Mouse (Mus musculus) cerebellum, adult 11-12 months (tissue): ENCODE results near the gene Tead4.
"Not testable (repeated sequence)": the region's sequence is repeated elsewhere in the genome, so short reads cannot be mapped to it uniquely, and the experiment has no call there.

Source experiments
- DNase-seq: peaks from one replicate; pipeline ENCODE4 v3.0.0; 2022

The Tead4 gene

DNA sequence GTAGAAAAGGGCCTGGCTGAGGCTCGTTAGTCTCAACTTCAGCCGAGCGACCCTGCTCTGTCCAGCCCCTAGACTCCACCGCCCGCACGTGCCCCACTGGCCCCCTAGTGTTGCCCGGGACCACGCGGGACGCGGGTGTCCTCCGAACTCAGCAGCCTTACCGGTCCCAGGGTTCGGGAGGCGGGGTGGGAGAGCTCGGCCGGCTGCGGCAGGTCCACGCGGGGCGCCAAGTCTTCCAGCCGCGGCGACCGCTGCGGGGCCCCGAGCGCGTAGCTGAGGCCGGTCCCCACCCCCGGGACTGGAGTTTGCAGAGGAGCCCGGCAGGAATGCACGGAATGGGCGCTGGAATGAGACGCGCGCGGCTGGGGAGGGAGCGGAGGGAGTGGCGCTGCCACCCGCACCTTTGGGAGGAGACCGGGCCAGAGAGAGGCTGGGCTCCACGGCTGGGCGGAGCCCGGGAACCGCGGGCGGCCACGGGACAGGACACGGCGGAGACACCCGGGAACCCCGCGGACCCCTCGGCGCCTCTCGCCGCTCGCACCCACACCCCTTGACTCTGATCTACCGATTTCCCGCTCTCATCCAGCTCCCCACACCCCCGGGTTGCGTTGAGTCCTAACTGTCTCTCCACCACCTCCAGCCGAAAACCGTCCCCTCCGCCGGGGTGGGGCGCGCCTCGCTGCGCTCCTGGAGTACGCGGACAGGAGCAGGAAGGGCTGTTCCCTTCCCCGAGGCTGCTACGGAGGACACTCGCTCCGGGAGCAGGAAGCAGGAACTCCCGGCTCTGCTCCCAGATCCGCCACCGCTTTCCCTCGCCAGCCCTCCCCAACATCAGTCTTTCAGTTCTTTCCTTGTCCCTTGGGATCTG lies at the start of gene Tead4:
Gene Tead4, minus strand, starts transcription at position 690 of the 868 bp plus-strand sequence.
- DNase-seq = peak; percentile 78

DNA sequence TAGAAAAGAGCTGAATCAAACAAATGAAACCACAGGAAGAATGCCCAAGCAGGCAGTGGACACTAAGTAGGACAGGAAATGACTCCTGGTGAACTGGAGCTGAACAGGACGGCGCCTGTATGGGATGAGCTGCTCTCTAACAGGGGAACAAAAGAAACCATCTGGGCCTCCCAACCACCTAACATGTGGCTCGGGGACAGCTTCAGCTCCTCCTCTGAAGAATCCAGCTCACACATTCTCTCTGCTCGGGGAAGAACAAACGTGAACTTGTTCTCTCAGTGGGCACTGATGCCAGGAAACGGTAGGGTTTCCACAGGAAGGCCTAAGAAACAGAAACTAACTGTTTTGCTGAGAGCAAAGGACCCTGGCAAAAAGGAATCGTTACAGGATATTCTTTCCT lies 49.1 kb upstream of the Tead4 start:
- DNase-seq = peak; percentile 43

DNA sequence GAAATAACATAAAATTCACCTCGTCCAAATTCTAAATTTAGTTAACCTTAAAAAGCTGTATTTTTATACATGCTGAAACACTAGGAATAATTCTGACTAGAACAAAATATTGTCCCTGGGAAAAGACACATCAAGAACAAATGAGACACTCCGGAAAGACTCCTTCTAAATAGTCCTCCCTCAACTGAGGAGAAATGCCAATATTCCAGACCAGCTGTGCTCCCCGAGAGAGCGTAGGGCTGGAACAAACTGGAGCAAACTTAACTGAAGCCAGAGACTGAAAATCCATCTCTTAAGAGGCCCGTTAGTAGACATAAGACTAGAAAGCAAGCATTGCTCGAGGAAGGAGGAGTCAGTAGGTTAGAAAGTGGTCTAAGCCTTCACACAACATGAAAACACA lies 46.2 kb upstream of the Tead4 start:
- DNase-seq = no peak

DNA sequence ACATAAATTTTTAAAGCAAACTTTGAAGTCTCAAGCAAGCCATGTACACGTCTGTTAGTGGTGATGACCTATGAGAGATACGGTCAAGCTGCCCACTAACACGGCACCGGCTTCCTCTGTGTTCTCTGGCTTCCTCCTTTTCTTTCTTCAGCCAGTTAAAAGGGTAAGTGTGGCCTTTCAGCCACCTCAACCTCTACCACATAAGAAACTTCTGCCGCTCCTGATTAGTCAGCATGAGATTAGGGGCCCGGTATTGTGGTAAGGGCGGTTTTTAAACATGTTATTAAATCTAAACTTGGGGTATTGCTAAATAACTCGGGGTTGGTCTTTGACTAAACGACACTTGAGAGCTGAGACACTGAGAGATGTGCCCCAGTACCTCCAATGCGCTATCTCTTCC lies 45.0 kb upstream of the Tead4 start:
- no peak for DNase-seq

DNA sequence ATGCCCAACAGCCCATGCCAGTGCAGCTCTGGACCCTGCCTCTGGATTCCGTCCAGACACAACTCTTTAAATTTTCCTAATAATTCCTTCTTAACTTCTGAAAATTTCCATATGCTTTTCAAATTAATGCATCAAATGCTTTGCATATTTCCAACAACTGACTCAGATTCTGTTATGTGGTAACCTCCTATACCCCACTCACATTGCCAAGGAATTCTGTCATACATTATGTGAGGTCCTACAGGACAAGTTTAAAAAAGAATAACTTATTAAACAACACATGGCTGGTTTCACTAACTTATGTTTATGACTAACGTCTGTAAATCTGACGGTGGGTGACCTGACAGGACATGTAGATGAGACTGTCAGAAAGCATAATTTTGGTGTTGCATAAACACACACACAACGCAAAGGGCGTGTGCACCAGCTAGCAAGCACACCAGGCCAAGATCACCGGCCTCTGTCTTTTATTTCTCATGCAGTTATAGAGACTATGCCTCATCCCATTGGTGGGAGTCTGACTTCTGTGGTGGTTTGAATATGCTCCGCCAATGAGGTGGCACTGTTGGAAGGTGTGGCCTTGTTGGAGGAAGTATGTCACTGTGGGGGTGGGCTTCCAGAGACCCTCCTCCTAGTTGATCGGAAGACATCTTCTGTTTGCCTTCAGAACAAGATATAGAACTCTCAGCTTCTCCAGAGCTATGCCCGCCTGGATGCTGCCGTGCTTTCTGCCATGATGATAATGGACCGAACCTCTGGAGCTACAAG lies 41.5 kb upstream of the Tead4 start:
- DNase-seq = no peak

DNA sequence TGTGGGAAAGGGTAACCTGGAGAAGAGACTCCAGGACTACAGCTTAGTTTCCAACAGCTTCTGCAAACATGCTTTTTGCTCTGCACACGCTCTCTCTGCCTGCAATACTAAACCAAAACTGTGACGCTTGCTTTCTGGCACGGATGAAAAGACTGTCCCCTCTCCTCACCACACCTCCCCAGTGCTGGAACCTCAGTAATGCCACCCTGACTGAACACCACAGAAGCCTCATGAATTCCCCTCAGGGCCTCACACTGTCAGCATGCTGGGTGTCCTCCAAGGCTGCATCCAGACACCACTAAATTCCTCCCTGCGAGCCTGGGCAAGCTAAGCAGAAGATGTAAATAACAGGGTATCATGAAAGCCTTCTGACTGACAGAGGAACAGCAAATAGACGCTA lies 38.3 kb upstream of the Tead4 start:
- DNase-seq = no peak

DNA sequence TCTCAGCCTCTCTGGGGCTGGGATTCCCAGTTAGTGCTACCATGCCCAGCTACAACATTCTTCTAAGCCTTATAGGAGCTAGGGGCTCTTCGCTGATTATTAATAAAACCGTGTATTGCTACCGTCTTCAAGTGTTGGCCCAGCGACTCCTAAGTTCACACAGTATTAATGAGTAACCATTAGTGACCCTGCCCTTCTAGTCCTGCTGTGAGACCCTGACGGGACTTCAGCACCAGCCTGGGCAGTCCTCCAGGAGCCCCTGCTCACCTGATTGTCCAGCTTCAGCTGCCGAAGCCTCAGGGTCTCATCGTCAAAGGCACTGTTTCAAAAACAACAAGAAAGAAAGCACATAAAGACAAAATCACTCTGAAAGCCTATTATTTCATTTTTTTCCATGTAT lies 36.8 kb upstream of the Tead4 start:
- no peak for DNase-seq

DNA sequence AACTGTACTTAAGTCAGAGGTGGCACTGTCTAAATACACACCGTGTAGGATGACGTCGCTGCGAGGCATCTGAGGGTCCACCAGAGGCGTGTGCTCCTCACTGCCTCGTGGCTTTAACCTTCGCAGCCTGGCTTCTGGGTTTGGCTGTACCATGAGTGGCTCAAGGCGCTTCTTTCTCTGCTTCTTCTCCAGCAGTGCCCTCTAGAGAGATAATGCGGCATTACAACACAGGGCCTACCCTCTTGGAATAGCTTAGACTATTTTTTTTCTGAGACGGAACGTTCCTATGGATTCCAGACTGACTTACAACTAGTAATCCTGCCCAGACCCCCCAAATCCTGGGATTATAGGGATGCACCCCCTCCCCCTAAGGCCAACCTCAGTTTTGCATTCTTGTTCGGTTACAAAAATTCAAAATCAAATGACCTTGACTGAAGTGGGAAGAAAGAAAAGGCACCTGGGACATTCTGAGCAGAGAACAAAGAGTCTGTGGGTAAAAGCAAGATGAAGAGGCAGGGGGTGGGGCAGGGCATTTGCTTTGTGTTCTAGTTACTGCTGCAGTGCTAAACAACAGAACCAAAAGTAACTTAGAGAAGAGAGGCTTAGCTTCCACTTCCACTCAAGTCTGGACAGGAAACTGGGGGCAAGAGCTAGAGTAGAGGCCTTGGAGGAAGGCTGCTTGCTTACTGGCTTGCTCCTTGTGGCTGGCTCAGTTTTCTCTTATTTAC lies 33.9 kb upstream of the Tead4 start:
- peak; percentile 59 for DNase-seq

DNA sequence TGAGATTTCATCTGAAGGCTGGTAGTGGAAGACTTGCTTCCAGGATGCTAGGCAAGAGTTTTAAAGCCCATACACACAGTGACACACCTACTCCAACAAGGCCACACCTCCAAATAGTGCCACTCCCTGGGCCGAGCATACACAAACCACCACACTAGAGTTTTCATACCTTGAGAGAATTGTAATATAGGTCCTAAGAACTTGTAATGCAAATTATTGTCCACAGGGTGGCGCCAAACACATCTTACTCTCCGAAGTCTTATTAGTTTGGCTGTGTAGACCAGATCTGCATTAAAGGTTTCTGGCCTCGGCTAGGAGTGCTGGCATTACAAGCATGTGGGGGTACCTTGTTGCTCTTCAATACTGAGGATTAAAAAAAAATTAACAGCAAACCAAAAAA lies 17.7 kb upstream of the Tead4 start:
- peak; percentile 48 for DNase-seq

DNA sequence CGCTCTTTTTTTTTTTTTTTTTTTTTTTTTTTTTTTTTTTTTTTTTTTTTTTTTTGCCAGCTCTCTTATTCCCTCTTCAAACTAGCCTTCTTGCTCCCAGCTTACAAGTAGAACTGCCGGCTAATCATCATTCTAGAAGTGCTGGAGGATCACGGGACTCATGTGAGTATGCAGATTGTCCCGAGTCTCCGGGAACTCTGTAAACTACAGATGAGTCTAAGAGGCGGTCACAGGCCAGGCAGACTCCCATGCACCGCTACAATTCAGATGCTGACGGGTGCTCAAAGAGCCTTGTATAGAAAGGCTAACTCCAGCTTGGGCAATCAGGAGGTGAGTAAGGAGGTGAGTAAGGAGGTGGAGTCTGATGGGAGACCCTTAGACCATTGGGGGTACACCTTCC lies 15.0 kb upstream of the Tead4 start:
- DNase-seq = no peak

DNA sequence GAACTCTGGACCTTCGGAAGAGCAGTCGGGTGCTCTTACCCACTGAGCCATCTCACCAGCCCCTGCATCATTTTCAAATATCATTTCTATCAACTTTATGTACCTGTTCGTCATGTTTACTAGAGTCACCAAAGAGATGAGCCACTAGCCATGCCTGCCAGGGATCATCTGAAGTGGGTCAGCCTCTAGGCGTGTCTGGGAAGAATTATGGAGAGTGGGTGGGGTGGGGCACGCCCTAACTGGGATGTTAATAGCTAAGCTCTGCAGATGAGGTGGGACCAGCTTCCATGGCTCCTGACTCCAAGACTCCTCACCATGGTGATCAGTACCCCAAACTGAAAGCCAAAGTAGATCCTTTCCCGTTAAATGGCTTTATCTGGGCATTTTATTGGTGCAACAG lies 14.2 kb upstream of the Tead4 start:
- no peak for DNase-seq

DNA sequence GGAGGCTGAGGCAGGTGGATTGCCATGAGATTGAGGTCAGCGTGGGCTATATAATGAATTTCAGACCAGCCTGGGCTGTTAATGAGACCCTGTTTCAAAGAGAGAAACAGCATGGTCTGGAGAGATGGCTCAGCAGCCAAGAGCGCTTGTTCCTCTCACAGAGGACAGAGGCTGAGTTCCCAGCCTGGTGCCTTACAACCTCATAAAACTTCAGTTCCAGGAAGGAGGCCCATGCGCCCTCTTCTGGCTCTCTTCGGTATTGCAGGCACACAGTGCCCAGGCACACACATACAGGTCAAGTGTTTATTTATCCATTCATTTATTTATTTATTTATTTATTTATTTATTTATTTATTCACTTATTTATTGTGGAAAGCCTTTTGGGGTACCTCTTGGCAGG lies 7.7 kb upstream of the Tead4 start:
- peak; percentile 47 for DNase-seq

DNA sequence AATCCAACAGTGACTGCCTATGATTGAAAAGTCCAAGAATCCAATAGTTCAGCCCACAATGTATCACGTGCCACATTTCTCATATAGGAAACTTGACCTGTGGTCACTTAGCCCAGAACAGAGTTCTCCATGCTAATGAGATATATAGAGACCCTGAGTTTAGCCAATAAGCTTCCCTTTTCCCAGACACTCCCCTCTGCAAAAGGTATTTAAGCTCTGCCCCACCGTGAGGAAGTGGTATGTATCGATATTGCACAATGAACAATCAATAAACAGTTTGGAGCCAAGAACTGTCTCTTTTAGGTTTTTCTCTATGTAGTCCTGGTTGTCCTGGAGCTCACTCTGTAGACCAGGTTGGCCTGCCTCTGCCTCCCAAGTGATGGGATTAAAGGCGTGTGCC lies 4.2 kb upstream of the Tead4 start:
- DNase-seq = no peak

DNA sequence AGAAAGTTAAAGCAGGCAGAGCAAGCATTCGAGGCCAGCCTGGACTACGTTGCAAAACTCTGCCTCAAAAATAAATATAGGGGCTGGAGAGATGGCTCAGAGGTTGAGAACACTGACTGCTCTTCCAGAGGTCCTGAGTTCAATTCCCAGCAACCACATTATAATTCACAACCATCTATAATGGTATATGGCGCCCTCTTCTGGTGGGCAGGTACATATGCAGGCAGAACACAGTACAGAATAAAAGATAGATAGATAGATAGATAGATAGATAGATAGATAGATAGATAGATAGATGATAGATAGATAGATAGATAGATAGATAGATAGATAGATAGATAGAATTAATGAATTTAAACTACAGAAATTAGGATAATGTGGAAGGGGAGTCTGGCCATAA lies 2.0 kb upstream of the Tead4 start:
- DNase-seq = not testable (repeated sequence)

DNA sequence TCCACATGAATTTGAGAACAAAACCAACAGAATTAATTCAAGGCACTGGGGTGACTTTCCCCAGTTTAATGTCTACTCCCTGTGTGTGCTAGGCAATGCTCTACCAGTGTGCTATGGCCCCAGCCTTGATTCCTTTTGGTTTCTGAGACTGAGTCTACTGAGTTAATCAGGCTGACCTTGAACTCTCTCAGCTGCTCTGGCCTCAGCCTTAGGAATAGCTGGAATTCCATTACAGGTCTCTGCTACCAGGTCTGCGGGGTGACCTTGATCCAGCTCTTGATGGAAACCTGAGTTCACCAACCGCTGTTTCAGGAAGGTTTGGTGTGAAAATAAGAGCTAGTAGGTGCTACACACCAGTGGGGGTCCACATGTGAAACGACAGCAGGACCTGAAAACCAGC lies 1.3 kb upstream of the Tead4 start:
- no peak for DNase-seq

DNA sequence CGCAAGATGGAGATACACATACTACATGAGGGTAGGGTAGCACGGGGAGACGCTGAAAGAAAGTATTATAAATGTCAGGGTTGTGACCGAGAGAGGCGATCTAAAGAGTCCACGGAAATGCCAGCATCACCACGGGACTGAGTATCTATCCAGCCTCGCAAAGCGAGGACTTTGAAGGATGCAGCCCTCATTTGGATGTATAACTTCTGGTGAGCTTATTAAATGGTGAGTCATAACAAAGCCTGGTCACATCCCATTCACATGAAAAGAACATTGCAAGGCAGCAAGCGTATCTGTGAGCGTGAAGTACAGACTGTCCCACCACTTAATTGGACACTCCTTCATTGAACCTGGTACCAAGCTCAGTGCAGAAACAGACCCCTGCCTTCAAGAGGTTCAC lies 835 bp upstream of the Tead4 start:
- no peak for DNase-seq

DNA sequence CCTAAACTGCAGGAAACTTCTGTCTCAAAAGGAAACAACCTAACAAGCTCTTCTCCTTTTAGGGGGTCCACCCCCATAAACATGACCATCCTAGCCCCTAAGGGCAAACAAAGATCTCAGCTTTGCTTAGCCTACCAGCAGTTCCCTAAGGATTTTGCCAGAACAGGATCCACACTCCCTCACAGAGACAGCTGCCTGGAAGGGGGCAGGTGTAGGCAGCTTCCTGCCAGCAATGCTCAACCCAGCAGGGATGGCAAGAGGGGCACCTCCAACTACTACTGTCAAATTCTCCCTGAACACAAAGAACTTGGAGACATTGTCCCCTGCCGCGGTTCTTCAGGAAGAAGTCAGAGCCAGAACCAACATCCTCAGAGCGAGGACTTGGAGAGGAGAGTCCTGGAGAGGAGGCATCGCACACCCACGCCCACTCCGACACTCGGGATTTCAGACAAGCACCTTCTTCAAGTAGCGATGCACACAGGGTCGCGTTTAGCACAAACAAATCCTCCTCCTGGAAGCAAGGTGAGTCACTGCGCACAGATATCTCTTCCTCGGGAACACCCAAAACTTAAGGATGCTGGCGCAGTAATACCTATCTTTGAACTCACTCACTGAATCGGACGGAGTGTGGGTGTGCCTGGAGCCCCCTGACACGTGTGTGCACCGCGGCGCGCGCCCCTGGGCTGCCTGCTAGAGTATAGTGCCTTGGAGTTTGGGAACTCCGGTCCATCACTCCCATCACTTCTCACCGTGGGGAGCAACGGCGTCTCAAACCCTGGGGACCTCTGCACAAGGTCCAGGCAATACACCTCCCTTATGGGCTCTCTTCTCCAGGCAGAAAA lies 1.1 kb downstream of the Tead4 start:
- peak; percentile 50 for DNase-seq

DNA sequence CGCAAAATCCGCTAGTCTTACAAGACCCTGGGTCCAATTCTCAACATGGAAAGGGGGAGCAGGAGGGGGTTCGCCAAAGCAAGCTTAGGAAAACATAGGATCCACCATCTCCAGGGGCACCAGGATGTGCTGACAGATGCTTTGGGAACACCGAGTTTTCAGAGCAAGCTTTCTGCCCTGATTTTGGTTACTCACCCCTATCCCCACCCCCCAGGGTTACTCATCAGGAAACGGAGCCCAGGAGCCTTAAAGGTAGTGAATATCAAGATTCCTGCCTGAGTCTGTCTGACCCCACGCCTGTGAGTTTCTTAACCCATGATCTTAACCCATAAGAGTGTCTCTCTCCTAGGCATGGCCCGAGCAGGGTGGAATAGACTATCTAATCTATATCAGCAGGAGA lies 2.4 kb downstream of the Tead4 start:
- no peak for DNase-seq

DNA sequence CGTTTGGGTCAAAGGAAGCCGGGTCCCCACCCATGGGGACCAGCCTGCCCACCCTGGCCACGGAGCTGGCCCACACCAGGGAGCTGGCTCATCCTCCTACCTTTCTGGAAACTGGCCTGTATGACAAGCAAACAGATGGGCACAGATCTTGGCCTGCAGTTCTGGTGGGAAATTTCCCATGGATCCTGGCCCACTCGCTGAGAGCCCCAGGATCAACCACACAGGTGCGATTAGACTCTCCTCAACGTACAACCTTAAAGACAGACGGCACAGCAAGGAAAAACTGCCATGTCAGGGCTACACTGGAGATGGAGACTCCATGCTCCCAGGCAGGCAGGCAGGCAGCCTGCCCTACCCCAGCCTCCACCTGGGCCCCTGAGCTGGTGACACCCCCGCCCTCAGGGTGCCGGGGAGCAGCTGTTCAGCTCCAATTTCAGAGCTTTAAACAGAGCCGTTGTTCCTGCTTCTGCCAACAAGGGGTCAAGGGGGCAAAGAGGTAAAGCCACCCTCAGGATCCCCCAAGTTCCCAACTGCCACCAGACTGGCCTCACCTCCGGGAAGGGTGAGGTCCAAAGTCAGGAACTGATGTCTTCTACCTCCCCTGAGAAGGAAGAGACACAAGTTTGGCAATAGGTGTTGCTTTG lies 3.8 kb downstream of the Tead4 start:
- peak; percentile 93 for DNase-seq

DNA sequence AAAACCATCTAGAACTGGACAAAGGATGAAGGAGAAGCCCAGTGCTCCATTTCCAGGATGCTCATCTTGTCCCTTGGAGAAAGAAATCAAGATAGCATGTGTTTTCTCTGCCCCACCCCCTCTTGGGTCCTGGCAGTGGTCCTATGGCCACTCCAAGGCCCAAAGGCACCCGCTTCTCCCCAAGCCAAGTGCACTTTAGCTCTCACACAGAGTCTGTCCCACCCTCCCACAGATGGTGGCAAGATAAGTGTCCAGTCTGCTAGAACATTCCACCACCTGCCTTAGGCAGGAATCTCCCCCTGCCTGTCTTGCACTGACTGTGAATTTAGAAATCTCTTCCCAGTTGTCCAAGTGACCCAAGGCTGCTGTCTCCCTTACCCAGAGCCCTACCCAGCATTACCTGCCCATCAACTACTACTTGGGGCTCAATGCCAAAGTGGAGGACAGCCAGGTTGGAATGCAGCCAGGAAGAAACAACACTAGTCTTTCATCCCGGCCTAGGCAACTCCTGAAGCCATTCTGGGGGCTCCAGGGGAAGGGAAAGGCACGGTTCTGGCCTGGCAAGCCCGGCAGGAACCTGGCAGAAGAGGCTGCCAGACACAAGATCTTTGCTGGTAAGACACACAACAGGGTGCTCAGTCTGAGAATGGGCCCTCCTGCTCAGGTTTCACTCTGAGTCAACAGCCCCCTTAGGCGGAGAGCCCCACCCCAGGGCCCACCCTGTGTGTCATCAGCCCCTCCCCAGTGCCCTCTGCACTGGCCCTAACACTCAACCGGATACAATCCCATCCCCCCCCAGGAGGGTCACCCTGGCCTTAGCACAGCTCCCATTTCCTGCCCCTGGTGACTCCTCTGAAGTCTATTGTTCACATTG lies 4.5 kb downstream of the Tead4 start:
- peak; percentile 90 for DNase-seq

DNA sequence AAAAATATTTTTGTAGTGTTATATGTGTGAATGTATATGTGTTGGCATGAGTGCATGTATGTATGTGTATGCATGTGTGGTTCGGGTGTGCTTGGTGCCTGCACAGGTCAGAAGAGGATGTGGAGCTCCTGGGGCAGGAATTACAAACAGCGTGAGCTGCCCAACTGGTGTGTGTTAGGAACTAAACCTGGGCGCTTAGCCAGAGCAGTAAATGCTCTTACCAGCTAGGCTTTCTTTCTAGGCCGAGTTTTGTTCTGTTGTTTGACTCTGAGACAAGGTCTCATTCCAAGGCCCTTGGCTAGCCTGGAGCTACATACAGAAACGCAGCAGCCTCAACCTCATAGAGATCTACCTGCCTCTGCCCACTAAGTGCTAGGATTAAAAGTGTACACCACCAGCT lies 9.3 kb downstream of the Tead4 start:
- DNase-seq = peak; percentile 41
